Mouse (Mus musculus) intestine, embryonic 15.5 days (tissue): ENCODE measurements around the gene Plod1. TPM values are rescaled to one million over a fixed set of nuclear protein-coding genes. Genes with fewer than 3 reads are reported as not detected.

Experiments
- ATAC-seq: fragments of 200-750 bp; cut with Nextera tagmentation; 2 replicates; pipeline ENCODE4 v1.8.0; 2017; ENCODE audit warnings: moderate TSS enrichment, moderate library complexity
- H3K27ac ChIP-seq: fragments of 300-500 bp; sonication (generic); 2 replicates; pipeline ENCODE4 v1.5.1; 2015; ENCODE audit warnings: mild to moderate bottlenecking, inconsistent platforms
- H3K27me3 ChIP-seq: fragments of 300-500 bp; sonication (generic); replicated peaks from 2 replicates; pipeline ENCODE4 v1.6.1; 2015; ENCODE audit warnings: inconsistent platforms
- H3K36me3 ChIP-seq: fragments of 300-500 bp; sonication (generic); 2 replicates; pipeline ENCODE4 v1.6.1; 2015; ENCODE audit warnings: inconsistent platforms
- H3K4me1 ChIP-seq: fragments of 300-500 bp; sonication (generic); replicated peaks from 2 replicates; pipeline ENCODE4 v1.6.1; 2015; ENCODE audit warnings: inconsistent platforms
- H3K4me2 ChIP-seq: fragments of 300-500 bp; sonication (generic); replicated peaks from 2 replicates; pipeline ENCODE4 v1.6.1; 2015; ENCODE audit warnings: mild to moderate bottlenecking, inconsistent platforms
- H3K4me3 ChIP-seq: fragments of 300-500 bp; sonication (generic); replicated peaks from 2 replicates; pipeline ENCODE4 v1.5.1; 2015; ENCODE audit warnings: inconsistent platforms
- H3K9ac ChIP-seq: fragments of 300-500 bp; sonication (generic); 2 replicates; pipeline ENCODE4 v1.6.1; 2015; ENCODE audit warnings: inconsistent platforms
- H3K9me3 ChIP-seq: fragments of 300-500 bp; sonication (generic); 2 replicates; pipeline ENCODE4 v1.6.1; 2016; ENCODE audit warnings: inconsistent platforms
- WGBS: fragments of 180-500 bp; shearing (Covaris S2); methylation state at CpG from one replicate; pipeline ENCODE4 v1.1.7; 2015; 5-methylcytosine and 5-hydroxymethylcytosine counted together
- polyA plus RNA-seq: library from polyadenylated mRNA; unstranded; fragments of >200 nt; fragmentation: Nextera tagmentation; extraction: Ambion mirVana; gene quantifications from 2 replicates; pipeline ENCODE4 v1.2.1, GENCODE M21; 2015

Gene Plod1
- polyA plus RNA-seq, 1 experiment from 2014 or later, result 38.8 TPM

- Histone ChIP-seq H3K9me3 (no peaks in the 10 kb centered on the region), H3K4me3 (no peak overlapping the region), H3K27ac (no peak overlapping the region), H3K36me3 (no peaks in the 10 kb centered on the region), H3K9ac (no peak overlapping the region), H3K4me2 (no peak overlapping the region), H3K4me1 (peaks cover 11% of the 10 kb centered on the region; the same call in 1 of the 2 replicates), H3K27me3 (no peaks in the 10 kb centered on the region)
- no peak for ATAC-seq
- 52% methylated on average over 3 of the region's 3 CpGs for WGBS
Observed at GRCm38 (mm10) chr4:147934134-147934533, 2.4 kb downstream of the Plod1 start.

DNA sequence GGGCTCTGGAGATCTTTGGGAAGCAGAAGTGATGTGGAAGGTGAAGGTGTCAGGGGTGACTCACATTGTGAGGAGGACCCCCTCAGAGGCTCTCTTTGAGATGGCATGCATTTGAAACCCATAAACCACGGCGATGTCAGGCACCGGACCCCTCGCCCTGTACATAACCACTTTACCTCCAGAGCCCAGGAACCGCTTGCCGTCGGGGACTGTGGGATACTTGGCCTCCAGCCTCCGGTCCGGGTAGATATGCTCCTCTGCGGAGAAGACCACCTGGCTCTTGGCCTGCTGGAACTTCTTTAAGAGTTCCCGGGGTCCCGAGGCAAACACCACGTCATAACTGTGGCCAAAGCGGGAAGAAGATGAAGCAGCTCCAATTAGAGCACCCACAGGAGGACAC lies 5.6 kb downstream of the Plod1 start:
- peaks cover 13% of the 10 kb centered on the region; the same call in 1 of the 2 replicates for H3K4me1 ChIP-seq
- ATAC-seq, result no peak
- H3K9me3 ChIP-seq, result no peaks in the 10 kb centered on the region
- no peaks in the 10 kb centered on the region for H3K36me3 ChIP-seq
- H3K4me2 ChIP-seq, result no peak overlapping the region
- no peak overlapping the region for H3K4me3 ChIP-seq
- no peaks in the 10 kb centered on the region for H3K27me3 ChIP-seq
- no peak overlapping the region for H3K27ac ChIP-seq
- H3K9ac ChIP-seq, result no peak overlapping the region
- WGBS, result 93% methylated on average over 14 of the region's 14 CpGs

DNA sequence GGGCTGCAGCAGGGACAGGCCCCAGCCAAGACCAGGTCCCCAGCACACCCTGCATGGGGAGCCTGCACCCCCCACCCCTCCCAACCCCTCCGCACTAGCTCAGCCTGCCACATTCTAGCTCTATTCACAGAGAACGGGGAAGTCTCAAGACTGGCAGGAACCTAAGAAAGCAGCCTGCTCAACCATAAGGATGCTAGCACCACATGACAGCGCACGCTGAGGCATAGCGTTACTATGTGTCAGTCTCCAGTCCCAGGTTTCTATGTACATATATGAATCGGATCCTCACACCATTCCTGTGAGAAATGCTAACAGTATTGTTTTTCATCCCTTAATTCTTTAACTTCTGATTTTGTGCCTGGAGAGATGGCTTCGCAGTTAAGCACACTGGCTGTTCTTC lies 8.0 kb downstream of the Plod1 start:
- H3K4me1 ChIP-seq, result peaks cover 8% of the 10 kb centered on the region; the same call in 1 of the 2 replicates
- no peak for ATAC-seq
- no peak overlapping the region for H3K9ac ChIP-seq
- H3K36me3 ChIP-seq, result no peaks in the 10 kb centered on the region
- H3K9me3 ChIP-seq, result no peaks in the 10 kb centered on the region
- H3K4me3 ChIP-seq, result no peak overlapping the region
- 83% methylated on average over 7 of the region's 7 CpGs for WGBS
- no peaks in the 10 kb centered on the region for H3K27me3 ChIP-seq
- H3K27ac ChIP-seq, result no peak overlapping the region
- no peak overlapping the region for H3K4me2 ChIP-seq

- Histone ChIP-seq H3K4me3 (no peak overlapping the region), H3K27me3 (no peaks in the 10 kb centered on the region), H3K4me1 (peaks cover 8% of the 10 kb centered on the region; the same call in 1 of the 2 replicates), H3K9ac (no peak overlapping the region), H3K4me2 (no peak overlapping the region), H3K36me3 (no peaks in the 10 kb centered on the region), H3K9me3 (no peaks in the 10 kb centered on the region), H3K27ac (no peak overlapping the region)
- no peak for ATAC-seq
- 29% methylated on average over 9 of the region's 9 CpGs for WGBS
Observed at GRCm38 (mm10) chr4:147928136-147928535, 8.4 kb downstream of the Plod1 start.

DNA sequence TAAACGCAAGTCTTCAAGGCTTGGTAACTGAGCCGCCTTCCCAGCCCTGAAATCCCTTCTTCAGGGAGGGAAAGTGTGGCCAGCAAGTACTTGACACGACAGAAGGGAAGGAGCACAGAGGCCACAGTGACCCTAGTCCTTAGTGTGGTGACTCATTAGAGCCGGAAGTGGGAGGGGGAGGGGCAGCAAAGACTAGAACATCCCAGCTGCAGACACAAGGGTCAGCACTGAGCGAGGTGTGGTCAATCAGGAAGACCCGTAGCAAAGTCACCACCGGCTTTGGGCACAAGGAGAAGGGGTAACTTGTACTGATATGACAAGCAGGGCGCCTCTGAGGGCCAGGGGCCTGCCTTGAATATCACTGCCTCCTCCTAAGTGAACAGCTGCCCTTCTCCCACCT lies 8.9 kb downstream of the Plod1 start:
- ATAC-seq, result peak; percentile 57
- 51% methylated on average over 8 of the region's 8 CpGs for WGBS
- H3K36me3 ChIP-seq, result no peaks in the 10 kb centered on the region

DNA sequence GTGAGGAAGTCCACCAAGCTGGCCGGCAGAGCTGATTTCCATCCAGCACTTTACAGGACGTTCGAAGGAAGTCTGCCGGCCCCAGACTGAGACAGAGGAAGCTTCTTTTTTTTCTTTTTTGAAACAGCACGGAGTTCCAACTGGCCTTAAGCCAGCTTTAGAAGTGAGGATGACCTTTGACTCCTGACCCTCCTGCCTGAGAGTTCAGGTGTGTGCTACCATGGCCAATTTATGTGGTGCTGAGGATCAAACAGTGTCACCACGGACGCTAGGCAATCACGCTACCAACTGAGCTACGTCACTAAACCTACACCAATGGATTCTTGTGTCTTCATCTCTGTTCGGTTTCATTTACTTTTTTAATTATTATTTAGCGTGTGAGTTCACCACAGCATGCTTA lies 14.2 kb downstream of the Plod1 start:
- Histone ChIP-seq H3K36me3 (no peaks in the 10 kb centered on the region), H3K4me2 (no peak overlapping the region), H3K9me3 (no peaks in the 10 kb centered on the region), H3K27me3 (no peaks in the 10 kb centered on the region), H3K27ac (no peak overlapping the region), H3K4me1 (no peaks in the 10 kb centered on the region), H3K4me3 (no peak overlapping the region), H3K9ac (no peak overlapping the region)
- 75% methylated on average over 11 of the region's 11 CpGs for WGBS
- ATAC-seq, result no peak

More for the DNA sequence above, 8.9 kb downstream of the Plod1 start:
- Histone ChIP-seq H3K9ac (no peak overlapping the region), H3K27me3 (no peaks in the 10 kb centered on the region), H3K4me2 (no peak overlapping the region), H3K27ac (0 out of 2 replicates have a peak overlapping the region, but pooled peaks have one; percentile 32), H3K9me3 (no peaks in the 10 kb centered on the region), H3K4me1 (peaks cover 8% of the 10 kb centered on the region; the same call in 1 of the 2 replicates), H3K4me3 (no peak overlapping the region)

GRCm38 (mm10) chr4:147920973-147921372 lies 15.6 kb downstream of the Plod1 start:
- Histone ChIP-seq H3K4me3 (no peak overlapping the region), H3K36me3 (no peaks in the 10 kb centered on the region), H3K27ac (no peak overlapping the region), H3K9ac (no peak overlapping the region), H3K4me2 (no peak overlapping the region), H3K9me3 (no peaks in the 10 kb centered on the region), H3K4me1 (no peaks in the 10 kb centered on the region), H3K27me3 (no peaks in the 10 kb centered on the region)
- 41% methylated on average over 10 of the region's 10 CpGs for WGBS
- ATAC-seq, result no peak

GRCm38 (mm10) chr4:147918459-147919121 lies 18.0 kb downstream of the Plod1 start:
- peak; percentile 59 for ATAC-seq
- no peak overlapping the region for H3K9ac ChIP-seq
- no peak overlapping the region for H3K4me3 ChIP-seq
- H3K27me3 ChIP-seq, result no peaks in the 10 kb centered on the region
- WGBS, result 52% methylated on average over 7 of the region's 7 CpGs
- 0 out of 2 replicates have a peak, but pooled peaks cover 3% of the 10 kb centered on the region for H3K36me3 ChIP-seq
- H3K4me1 ChIP-seq, result no peaks in the 10 kb centered on the region
- H3K4me2 ChIP-seq, result no peak overlapping the region
- no peaks in the 10 kb centered on the region for H3K9me3 ChIP-seq
- H3K27ac ChIP-seq, result no peak overlapping the region

DNA sequence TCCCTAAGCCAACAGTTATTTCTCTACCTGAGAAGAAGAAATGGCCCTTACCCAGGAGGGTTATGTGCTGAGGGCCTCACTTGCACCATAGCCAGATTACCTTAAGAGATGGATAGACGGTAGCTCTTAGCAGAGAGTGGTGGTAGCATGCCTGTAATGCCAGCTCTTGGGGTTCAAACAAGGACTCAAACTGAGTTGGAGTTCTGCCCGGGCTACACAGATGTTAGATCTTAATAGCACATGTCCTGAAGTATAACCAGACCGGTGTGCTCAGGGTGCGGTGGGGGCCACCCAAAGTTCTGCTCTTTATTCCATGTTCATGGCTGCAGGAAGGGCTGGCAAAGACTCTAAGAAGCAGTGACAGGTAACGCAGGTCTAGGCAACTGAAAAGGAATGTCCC lies 27.1 kb downstream of the Plod1 start:
- 88% methylated on average over 5 of the region's 5 CpGs for WGBS
- ATAC-seq, result no peak
- H3K4me1 ChIP-seq, result peaks cover 5% of the 10 kb centered on the region; the same call in 1 of the 2 replicates
- H3K9ac ChIP-seq, result no peak overlapping the region
- H3K27ac ChIP-seq, result no peak overlapping the region
- H3K36me3 ChIP-seq, result 0 out of 2 replicates have a peak, but pooled peaks cover 3% of the 10 kb centered on the region
- H3K4me3 ChIP-seq, result no peak overlapping the region
- H3K4me2 ChIP-seq, result no peak overlapping the region
- no peaks in the 10 kb centered on the region for H3K9me3 ChIP-seq
- no peaks in the 10 kb centered on the region for H3K27me3 ChIP-seq

DNA sequence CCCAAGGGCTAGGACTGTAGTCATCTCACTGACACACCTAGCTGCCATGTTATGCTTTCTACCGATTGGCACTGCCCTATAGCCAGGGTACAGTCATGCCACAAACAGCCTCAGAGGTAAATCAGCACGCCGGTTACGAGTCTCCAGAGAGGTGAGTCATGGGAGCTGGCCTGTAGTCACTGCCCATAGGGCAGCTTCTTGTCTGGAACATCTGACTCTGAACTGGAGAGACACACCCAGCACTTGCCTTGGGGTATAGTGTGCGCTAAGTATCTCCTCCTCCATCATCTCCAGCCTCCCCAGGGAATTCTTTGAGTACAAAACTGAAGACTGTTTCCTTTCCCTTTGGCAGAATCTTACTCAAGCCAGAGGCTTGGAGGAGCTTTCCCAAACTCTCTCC lies 30.3 kb downstream of the Plod1 start:
- no peak for ATAC-seq
- Histone ChIP-seq H3K9ac (no peak overlapping the region), H3K4me2 (no peak overlapping the region), H3K36me3 (no peaks in the 10 kb centered on the region; the same call in 1 of the 2 replicates), H3K9me3 (no peaks in the 10 kb centered on the region), H3K27me3 (no peaks in the 10 kb centered on the region), H3K4me1 (peaks cover 11% of the 10 kb centered on the region), H3K4me3 (no peak overlapping the region), H3K27ac (no peak overlapping the region)
- WGBS, result 71% methylated on average over 5 of the region's 5 CpGs

GRCm38 (mm10) chr4:147905090-147905659 lies 31.4 kb downstream of the Plod1 start:
- no peak overlapping the region for H3K9ac ChIP-seq
- 2% methylated on average over 8 of the region's 8 CpGs for WGBS

DNA sequence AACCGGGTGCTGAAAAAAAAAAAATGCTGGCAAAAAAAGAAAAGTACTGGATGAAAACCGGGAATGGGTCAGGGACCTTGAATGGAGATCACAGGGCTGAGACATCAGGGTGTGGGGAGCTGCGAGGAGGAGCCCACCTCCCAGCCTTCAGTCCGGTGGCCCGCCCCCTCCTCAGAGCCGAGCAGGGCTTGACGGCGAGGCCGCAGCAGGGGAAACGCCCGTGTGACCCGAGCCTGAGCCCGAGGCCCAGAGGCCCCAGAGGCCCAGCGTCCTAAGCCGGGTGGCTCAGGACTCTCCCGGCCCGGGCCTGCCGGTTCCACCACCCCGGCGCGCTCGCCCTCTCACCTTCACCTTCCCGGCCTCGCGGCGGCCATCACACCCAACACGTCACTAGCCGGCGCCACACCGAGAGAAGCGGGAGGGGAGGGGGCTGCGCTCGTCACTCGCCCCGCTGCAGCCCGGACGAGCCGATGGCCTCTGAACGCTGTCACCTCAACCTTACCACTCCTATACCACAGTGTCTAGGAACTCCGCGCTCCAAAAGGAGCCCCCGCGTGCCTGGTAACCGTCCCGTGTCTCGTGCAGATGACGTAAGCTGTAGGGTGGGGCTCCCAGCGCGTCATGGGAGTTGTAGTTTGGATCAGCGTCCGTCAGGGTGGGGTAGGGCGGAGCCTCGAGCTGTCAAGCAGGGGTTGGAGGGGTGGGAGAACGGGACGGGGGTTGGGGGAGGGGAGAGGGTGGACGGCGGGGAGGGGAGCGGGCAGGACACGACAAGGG lies 32.1 kb downstream of the Plod1 start, which contains the start of gene Mfn2:
Gene Mfn2, minus strand, starts transcription at position 392 of the 777 bp plus-strand sequence.
- H3K4me2 ChIP-seq, result peak within 1 kb of the TSS; percentile 72
- peak within 1 kb of the TSS; percentile 84 for H3K27ac ChIP-seq
- under 1% methylated on average over 58 of the region's 59 CpGs for WGBS
- peaks cover 6% of the 10 kb centered on the region; the same call in 1 of the 2 replicates for H3K36me3 ChIP-seq
- H3K4me3 ChIP-seq, result peak within 1 kb of the TSS; percentile 81
- ATAC-seq, result peak; percentile 95
- H3K9ac ChIP-seq, result peak within 1 kb of the TSS; percentile 73
- no peaks in the 10 kb centered on the region for H3K27me3 ChIP-seq
- peaks cover 15% of the 10 kb centered on the region for H3K4me1 ChIP-seq
- H3K9me3 ChIP-seq, result no peaks in the 10 kb centered on the region

More at GRCm38 (mm10) chr4:147905090-147905659, 31.4 kb downstream of the Plod1 start:
- H3K4me2 ChIP-seq, result peak overlapping the region; percentile 72
- no peak overlapping the region for H3K27ac ChIP-seq
- peak overlapping the region; percentile 81 for H3K4me3 ChIP-seq
- peak; percentile 21; the same call in 1 of the 2 replicates for ATAC-seq
- peaks cover 15% of the 10 kb centered on the region for H3K4me1 ChIP-seq
- no peaks in the 10 kb centered on the region for H3K27me3 ChIP-seq
- H3K36me3 ChIP-seq, result no peaks in the 10 kb centered on the region; the same call in 1 of the 2 replicates
- H3K9me3 ChIP-seq, result no peaks in the 10 kb centered on the region
